Mouse (Mus musculus): ENCODE results near the gene Dnajc17.

Gene Dnajc17

DNA sequence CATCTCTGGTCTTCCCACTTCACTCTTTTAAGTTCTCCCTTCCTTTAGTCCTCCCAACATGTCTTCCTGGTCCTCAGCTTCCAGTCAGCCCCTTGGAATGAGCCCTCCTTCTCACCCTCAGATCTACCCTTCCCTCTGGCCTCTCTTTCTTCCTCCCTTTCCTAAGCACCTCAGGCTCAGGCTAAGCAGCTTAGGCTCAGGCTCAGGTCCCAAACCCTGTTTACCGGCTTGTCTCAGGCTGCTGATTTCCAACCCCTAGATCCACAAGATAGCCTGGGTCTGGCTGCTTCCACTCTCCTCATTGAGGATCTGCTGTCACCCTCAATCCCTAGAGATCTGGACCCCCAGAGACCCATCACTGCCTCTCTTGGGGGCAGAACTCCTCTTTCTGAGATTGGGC is 10.5 kb downstream of the Dnajc17 start:
- DNase-seq (ENCODE audit: low spot score in 2 of 2) = no peak

DNA sequence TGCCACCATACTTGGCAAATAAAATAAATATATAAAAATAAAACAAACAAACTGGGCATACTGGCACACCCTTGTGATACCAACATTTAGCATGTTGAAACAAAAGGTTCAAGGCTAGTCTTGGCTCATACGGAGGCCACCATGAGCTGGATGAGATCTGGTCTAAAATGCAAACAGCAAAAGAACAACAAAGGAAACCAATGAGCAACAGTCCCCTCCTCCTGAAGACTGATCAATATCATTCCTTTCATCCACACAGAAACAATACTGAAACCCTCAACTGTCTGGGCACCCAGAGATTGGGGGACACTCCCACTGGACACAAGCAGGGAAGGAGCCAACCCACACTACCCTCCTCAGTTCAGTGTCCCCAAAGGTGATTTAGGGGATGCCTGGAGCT is 11.1 kb downstream of the Dnajc17 start:
- no peak for DNase-seq (ENCODE audit: low spot score in 2 of 2)

DNA sequence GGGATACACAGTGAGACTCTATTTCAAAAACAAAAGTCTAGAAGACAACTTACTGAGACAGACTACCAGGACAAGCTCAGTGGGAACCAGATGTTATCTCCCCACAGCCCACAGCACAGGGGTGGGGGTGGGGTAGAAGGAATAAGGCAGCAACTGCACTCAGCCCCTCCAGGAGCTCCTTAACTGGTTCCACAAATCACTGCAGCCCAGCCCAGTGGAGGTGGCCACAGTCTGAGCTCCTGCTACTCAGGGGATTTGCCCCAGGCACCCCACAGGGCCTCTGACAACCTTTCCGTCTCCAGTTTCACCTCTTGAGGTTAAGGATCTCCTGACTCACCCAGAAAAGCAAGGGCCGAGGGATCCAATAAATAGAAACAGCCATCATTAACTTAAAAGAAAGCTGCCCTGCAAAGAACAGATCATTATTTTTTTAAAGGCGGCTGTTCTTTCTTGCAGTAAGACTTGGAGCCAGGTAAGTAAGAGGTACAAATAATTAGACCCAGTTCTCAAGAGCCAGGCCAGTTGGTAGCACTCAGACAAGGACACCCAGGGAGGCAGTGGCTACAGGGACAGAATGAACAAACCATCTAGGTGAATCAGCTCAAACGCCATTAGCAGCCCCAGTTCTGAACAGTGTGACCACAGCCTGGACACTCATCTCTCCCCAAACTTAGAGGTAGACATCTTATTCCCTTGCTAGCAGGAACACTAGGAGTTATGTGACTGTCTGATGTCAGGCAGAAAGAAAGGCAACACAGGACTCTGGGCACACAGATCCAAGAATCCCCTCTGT is 12.1 kb downstream of the Dnajc17 start:
- no peak for DNase-seq (ENCODE audit: low spot score in 2 of 2)

DNA sequence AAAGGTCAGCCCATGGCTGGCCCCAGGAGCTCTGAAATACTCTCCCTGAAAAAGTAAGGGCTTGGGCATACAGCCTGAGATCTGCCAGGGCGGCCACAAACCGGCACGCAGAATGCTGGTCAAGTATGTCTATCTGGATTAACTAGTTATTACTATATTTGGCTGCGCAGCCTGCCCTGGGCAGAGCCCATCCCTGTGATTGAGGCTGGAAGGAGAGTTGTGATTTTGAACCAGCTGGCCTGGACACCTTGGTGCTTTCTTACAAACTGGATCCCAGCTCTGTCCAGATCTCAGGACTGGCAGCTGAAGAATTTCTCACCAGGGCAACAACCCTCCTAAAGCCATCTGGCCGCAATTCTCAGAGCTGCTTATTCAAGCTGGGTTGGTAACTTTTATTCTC is 14.5 kb downstream of the Dnajc17 start:
- DNase-seq (ENCODE audit: low spot score in 2 of 2) = no peak

DNA sequence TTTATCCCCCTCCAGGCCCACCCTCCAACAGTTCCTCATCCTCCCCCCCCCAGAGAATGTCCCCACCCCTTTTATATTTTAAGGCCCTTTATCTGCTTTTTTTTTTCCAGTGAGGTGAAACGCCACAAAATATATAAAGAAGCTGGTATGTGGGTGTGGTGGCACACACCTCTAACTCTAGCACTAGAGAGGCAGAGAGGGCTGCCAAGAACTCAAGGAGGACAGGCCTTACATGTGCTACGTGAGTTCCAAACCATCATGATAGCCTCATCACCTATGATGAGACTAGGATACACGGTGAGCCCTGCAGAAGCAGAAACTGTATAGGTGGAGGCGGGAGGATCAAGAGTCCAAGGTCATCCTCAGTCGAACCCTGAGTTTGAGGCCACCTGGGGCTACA is 17.6 kb downstream of the Dnajc17 start:
- DNase-seq (ENCODE audit: low spot score in 2 of 2) = no peak

DNA sequence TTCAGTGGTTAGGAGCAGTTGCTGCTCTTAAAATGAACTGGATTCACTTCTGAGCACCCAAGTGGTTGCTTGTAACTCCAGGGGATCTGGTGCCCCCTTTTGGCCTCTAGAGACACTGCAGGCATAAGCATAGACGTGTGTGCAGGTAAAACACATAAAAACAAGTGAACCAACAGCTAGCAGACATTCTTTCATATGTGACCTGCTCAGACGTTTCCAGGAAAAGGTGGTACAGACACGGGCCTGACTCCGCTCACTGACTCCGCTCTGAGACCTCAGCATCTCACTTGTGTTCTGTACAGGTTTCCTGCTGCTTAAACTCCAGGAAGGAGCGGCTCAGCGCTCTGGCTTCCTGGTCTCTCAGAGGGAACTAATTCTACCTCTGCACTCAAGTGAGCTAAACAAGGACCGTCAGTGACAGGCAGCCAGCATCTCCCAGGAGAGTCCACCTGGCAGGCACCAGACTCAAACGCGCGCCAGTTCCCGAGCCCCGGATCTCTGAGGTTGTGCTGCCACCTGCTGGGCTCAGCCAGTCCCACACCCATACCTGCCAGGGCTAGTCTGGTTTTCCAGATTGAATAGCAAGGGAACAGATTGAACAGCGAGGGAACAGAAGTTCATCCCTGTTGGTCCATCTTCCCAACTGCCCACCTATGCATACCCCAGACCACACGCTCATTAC is 19.4 kb downstream of the Dnajc17 start:
- DNase-seq (ENCODE audit: low spot score in 2 of 2) = peak; percentile 49 to 80

DNA sequence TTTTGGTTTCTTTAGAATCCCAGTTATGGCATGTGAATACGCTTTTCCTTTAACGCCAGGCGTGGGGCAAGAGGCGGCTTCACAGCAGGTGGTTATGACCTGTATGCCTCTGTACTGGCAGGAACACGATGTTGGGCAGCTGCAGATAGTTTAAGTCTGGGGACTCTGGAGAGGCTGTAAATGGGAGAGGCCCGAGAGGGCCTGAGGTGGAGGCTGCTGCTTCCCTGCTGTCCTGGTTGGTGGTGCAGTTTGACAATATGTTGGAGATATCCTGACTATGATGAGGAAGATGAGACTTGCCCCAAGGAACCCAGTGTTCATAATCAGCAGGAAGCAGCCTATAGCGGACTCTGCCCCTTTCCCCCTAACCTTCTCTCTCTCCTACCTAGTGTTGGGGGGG is 25.7 kb downstream of the Dnajc17 start:
- DNase-seq (ENCODE audit: low spot score in 2 of 2) = no peak

DNA sequence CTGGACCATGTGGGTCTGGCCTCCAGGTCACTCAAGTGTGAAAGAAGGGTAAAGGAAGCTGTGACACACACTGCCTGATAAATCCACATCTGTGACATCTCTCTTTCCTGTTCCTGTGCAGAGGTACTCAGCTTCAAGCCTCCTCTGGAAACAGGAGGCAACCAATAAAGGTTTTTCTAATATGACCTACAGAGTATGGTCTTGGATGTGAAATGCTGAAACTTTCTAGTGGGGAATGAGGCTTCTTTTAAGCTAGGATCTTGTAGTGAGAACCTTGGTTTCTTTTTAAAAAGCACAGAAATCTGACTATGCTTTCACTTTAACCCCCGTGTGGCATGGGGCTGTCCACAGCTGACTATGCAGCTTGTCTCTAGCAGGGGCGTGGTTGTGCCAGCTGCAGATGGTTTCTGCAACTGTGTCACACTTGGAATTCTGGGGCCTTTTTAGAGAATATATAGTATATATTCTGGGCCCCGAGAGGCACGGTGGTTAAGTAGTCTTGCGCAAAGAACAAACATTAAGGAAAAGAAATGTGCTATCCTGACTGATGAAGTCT is 31.1 kb downstream of the Dnajc17 start:
- no peak for DNase-seq (ENCODE audit: low spot score in 2 of 2)

DNA sequence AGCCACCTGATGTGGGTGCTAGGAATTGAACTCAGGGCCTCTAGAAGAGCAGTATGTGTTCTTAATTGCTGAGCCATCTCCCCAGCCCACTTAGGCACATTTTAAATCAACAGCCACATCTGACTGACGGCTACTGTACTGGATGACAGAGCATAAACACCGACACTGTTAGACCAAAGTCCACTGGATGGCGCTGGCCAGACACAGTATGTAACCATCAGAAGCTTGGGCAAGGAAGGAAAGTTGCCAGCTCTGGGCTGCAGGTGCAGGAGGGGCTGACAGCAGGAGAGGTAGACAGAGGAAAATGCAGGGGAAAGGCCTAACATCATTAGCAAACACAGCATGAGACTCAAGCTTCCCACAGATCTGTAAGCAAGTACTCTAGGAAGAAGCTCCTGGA is 31.8 kb downstream of the Dnajc17 start:
- no peak for DNase-seq (ENCODE audit: low spot score in 2 of 2)

DNA sequence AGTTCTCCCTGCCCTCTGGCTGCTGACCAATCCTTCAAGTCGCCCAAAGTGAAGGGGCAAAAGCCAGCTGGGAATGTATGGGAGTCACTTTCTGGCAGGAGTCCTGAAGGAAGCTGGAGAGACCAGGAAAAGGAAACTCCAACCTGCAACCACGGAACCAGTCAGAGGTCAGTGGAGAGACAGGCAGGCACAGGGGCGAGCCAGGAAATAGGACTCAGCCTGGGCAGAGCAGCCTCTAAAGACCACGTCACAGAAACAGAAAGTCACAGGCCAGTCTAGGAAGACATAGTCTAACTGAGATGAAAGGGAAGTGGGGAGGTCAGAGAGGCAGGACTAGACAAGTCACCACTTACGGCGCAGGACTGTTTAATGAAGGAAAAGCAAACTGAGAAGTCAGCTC is 33.0 kb downstream of the Dnajc17 start:
- no peak for DNase-seq (ENCODE audit: low spot score in 2 of 2)

DNA sequence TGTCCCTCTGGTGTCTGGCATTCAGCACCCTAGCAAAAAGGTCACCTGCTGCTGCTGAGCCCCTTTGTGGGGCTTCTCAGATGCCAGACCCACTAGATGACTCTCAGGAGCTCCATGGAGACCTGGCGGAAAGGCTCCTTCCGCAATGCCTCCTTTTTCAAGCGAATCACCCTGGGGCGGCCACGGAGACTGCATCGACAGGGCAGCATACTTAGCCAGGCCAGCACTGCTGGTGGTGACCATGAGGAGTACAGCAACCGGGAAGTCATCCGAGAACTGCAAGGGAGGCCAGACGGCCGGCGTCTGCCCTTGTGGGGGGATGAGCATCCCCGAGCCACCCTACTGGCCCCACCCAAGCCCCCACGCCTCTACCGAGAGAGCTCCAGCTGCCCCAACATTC is 33.7 kb downstream of the Dnajc17 start:
- DNase-seq (ENCODE audit: low spot score in 2 of 2) = no peak

DNA sequence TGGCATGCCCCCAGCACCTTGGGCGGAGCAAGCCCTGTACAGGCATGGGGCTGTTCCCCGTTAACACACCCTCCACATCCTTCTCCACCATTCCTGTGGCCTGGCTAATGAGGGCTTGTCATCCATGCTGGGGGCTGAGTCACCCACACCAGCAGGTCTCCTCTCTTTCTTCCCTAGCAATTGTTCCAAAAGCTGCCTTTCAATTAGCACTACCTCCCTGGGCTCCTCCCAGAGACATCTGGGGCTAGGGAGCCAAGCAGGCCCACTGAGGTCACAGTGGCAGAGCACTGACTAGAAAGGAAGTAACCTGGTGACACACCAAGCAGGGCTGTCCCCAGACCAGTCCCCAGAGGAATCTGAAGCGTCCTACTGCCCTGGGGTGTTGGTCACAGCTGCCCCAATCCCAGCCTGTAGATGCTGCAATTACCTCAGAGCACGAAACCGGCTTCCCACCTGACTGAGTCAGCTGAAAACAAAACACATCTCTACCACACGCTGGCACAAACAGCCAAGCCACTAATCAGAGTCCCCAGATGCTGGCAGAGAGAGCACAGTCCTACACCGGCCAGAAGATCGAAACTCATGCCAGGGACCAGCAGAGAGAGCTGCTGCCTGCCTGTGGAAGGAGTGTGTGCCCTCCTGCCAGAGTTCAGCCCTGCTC is 34.5 kb downstream of the Dnajc17 start, which contains the start of gene Gm14137:
Gene Gm14137 (plus strand): TSS at position 519 of the 661 bp plus-strand sequence.
- no peak for DNase-seq (ENCODE audit: low spot score in 2 of 2)

DNA sequence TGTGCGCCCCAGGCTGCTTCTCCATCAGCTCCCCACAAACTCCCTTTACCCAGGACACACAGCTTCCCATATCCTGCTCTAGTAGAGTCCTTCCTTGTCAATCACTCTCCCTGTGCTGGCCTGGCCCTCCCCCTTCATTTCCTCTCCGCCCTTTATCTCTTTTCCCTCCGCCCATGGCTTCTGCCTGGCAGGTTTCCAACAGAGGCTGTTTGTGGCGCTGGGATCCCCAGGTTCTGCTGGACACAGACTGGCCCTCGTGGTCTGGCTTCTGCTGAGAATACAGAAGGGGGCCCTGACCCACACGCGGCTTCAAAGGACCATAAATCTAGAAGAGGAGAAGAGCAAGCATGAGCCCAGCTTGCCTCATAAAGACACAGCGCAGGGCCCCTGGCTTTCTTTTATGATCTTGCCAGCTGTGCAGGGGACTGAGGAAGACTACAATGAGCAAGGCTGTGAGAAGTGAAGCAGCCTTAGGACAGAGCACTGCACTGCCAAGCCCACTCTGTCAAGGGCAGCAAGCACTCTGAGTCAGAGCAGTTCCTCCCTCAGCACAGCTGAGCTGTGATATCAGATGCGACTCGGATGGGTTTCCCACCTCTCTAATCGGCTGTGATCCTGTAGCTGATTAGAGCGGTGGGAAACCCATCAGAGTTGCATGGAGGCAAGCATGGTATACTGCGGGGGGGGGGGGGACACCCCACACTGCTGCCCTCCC is 35.6 kb downstream of the Dnajc17 start:
- DNase-seq (ENCODE audit: low spot score in 2 of 2) = peak in 1 of 2 experiments; percentile 14

DNA sequence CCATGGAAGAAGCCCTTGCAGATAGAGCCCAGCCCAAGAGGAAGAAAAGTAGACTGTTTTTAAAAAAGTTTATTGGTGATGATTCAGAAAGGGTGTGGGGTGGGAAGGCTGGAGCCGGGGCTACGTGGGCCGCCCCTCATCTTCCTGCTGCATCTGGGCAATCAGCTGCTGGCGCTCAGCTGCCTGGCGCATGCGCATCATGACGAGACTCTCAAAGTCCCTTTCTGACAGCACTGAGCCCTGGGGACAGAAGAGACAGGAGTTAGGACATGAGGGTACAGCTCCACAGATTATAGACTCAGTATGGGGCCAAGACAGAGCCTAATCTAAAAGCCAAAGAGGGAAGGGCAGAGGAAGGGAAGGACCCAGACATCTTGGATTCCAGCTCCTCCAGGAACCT is 36.1 kb downstream of the Dnajc17 start:
- no peak for DNase-seq (ENCODE audit: low spot score in 2 of 2)

DNA sequence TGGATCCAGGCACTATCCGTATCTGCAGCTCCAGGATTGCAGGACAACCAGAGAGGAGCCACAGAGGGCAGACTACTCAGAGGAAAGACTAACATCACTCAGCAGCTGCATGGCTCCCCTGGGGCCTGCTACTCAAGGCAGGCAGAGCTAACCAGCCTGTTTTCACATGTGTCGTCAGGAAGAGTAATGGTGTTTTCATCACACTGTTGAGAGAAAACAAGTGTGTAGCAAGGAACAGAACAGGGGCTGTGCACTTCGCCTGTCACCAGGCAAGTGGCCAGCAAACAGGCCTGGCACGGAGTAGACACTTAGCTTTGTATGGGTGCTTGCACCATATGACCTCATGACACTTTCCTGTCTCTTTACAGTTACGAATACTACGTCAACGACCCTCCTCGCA is 37.0 kb downstream of the Dnajc17 start:
- DNase-seq (ENCODE audit: low spot score in 2 of 2) = no peak

DNA sequence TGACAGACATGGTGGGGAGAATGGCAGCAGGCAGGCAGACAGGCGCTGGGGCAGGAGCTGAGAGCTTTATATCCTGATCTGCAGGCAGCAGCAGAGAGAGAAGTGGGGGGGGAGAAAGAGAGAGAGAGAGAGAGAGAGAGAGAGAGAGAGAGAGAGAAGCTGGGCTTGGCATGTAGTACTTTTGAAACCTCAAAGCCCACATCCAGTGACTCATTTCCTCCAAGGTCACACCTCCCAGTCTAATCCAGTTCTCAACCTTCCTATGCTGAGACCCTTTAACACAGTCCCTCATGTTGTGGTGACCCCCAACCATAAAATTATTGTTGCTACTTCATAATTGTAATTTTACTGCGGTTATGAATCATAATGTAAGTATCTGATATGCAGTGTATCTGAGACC is 38.3 kb downstream of the Dnajc17 start:
- no peak for DNase-seq (ENCODE audit: low spot score in 2 of 2)

DNA sequence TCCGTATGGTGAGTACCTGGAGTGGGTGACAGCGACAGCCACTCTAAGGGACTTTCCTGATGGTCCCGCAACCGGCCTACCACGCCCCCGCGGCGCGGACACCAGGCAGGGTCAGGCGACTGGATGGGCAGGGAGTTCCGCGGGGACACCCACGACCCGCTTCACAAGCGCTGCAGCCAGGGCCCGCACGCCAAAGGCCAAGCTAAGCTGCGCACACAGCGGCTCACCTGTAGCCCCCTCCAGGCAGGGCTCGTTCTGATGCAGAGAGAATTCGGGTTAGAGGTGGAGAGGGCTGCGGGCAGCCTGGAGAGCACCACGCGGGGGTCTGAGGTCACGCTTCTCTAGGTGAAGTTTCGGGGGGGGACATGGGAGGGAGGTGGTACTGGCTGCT is 40.7 kb downstream of the Dnajc17 start:
- no peak for DNase-seq (ENCODE audit: low spot score in 2 of 2)

DNA sequence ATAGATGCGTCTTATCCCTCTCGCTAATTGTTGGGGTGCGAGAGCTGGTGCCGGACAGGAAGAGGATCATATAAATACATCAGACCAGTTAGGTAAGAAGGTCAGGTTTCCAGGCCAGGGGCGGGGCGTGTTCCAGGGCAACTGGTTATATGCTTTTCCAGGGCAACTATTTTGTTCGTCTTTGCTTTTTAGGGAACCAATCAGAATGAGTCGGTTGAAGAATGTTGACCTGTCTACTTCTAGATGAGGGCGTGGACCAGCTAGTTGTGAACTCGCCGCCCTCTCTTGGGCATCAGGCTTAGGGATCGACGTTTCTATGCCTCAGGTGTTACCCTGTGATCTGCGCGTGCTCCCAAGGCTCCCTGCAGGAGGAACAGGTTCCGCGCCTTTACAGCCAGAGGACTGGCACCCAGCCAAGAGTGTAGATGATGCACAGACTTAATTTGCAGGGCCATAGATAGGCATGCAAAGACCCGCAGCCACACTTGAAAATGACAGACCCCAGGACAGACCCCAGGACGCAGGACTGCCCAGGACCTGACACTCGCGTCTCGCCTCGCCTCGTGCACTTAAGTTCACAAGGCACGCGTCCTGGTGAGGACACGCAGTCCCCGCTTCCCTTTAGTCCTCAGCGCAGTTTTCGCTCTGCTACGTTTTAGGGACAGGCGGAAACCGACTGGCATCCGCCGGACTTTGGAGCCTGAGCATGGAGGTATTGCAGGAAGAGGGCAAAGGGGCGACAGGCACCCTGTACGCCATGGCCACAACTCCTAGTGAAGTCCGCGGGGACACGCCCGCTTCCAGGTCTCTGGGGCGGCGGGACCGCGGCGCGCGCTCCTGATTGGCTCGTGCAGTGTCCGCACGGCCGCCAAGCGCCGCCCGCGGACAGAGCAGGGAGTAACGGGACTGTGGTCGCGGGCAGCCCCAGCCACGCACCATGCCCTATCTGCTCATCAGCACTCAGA is 41.4 kb downstream of the Dnajc17 start, which contains the start of gene Gchfr:
Gene Gchfr (plus strand): TSS at position 873 of the 965 bp plus-strand sequence.
- DNase-seq (ENCODE audit: low spot score in 2 of 2) = peak in 1 of 2 experiments; percentile 16

DNA sequence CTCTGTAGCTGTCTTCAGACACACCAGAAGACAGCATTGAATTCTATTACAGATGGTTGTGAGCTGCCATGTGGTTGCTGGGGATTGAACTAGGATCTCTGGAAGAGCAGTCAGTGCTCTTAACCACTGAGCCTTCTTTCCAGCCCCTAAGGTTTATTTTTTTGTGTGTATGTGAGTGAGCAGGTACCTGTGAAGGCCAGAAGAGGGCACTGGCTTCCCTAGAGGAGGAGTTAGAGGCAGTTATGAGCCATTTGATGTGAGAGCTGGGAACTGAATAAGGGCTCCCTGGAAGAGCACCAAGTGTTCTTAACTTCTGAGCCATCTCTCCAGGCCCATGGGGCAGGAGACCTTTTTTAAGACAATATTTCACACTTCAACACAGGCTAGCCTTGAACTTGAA is 43.2 kb downstream of the Dnajc17 start:
- DNase-seq (ENCODE audit: low spot score in 2 of 2) = no peak

DNA sequence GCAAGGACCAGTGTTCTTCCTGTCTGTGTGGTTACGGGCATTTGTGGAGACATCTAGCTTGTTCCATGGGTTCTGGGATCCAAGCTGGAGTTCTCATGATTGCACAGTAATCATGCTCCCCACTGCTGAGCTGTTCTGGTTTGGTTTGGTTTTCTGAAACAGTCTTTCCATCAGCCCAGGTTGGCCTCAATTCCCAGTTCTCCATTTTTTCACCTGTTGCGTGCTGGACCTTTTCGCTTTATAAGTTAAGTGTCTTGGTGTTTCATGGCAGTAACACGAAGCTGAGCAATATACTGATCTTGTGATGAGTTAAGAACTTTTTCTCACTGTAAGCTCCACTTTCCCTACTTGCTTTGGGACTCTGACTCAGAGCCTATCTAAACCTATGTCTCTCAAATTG is 44.6 kb downstream of the Dnajc17 start:
- DNase-seq (ENCODE audit: low spot score in 2 of 2) = no peak

DNA sequence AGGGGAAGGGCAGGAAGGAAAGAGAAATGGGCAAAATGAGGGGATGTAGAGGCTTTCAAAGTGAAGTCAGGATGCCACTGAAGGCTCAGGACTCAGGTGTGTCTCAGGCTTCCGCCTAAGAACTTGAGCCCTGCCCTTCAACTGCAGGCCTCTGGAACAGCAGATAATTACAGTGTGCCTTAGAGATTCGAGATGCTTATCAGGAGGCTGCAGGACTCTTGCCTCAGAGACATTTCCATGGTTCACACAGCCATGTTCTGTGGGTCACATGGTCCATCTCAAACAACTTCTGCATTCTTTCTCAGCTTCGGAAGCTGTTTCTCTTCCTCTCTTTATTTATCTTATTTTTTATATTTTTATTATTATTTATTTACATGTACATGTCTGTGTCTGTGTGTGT is 45.5 kb downstream of the Dnajc17 start:
- no peak for DNase-seq (ENCODE audit: low spot score in 2 of 2)
